Mouse (Mus musculus) MEL (cell line): ENCODE measurements around the gene Tigd2. TPM values are rescaled to one million over a fixed set of nuclear protein-coding genes. Genes with fewer than 3 reads are reported as not detected.

Source experiments
- DNase-seq: peaks from one replicate; pipeline ENCODE4 v3.0.0; 2011; ENCODE audit warnings: low read depth, low spot score
- H3K27ac ChIP-seq: 2 replicates; pipeline ENCODE4 v1.5.1; 2012; ENCODE audit warnings: low read depth, mild to moderate bottlenecking, control low read depth, low read length, moderate library complexity; ENCODE audit not compliant: control insufficient read depth
- H3K27me3 ChIP-seq, 2 experiments: fragments of 150-350 bp in 1 of 2; sonication (generic) in 1 of 2; 2 replicates each; pipeline ENCODE4 v1.6.1; 2012; ENCODE audit warnings: low read length in 2 of 2, mild to moderate bottlenecking in 2 of 2, improper control_type of control experiment in 1 of 2, moderate library complexity in 1 of 2; ENCODE audit not compliant: insufficient read depth in 2 of 2, control insufficient read depth in 1 of 2
- H3K36me3 ChIP-seq, 2 experiments: 2 replicates each; pipeline ENCODE4 v1.6.1; 2012 to 2014; ENCODE audit warnings: low read length in 2 of 2, improper control_type of control experiment in 1 of 2, inconsistent platforms in 1 of 2, mild to moderate bottlenecking in 1 of 2; ENCODE audit not compliant: insufficient read depth in 2 of 2, control insufficient read depth in 1 of 2
- H3K4me1 ChIP-seq, 2 experiments: fragments of 150-350 bp in 1 of 2; sonication (generic) in 1 of 2; 2 replicates each; pipeline ENCODE4 v1.6.1; 2012; ENCODE audit warnings: low read length in 2 of 2, improper control_type of control experiment in 1 of 2, mild to moderate bottlenecking in 1 of 2; ENCODE audit not compliant: insufficient read depth in 2 of 2, control insufficient read depth in 1 of 2
- H3K4me3 ChIP-seq, 2 experiments: fragments of 150-350 bp in 1 of 2; sonication (generic) in 1 of 2; 2 replicates each; pipeline ENCODE4 v1.5.1; 2012; ENCODE audit warnings: low read depth in 2 of 2, low read length in 2 of 2, mild to moderate bottlenecking in 2 of 2, moderate library complexity in 2 of 2, control low read depth in 1 of 2, improper control_type of control experiment in 1 of 2; ENCODE audit not compliant: control insufficient read depth in 1 of 2, insufficient read depth in 1 of 2
- H3K79me2 ChIP-seq: 2 replicates; pipeline ENCODE4 v1.6.1; 2012; ENCODE audit warnings: mild to moderate bottlenecking, low read length, moderate library complexity; ENCODE audit not compliant: control insufficient read depth, poor library complexity, insufficient read depth
- H3K9ac ChIP-seq: 2 replicates; pipeline ENCODE4 v1.6.1; 2012; ENCODE audit warnings: low read depth, mild to moderate bottlenecking, control low read depth, low read length, moderate library complexity; ENCODE audit not compliant: control insufficient read depth, poor library complexity, severe bottlenecking
- H3K9me3 ChIP-seq: fragments of 150-350 bp; sonication (generic); replicated peaks from 2 replicates; pipeline ENCODE4 v1.6.1; 2012; ENCODE audit warnings: mild to moderate bottlenecking, low read length, improper control_type of control experiment, moderate library complexity; ENCODE audit not compliant: insufficient read depth
- CHD1 ChIP-seq: IDR thresholded peaks from 2 replicates; pipeline ENCODE4 v1.6.1; 2012; ENCODE audit warnings: low read depth, mild to moderate bottlenecking, inconsistent platforms, low read length, improper control_type of control experiment
- CTCF ChIP-seq, 3 experiments: IDR thresholded peaks in 2 of 3; conservative IDR thresholded peaks in 1 of 3; 2 replicates each; pipeline ENCODE4 v1.5.1; 2011 to 2012; ENCODE audit warnings: low read length in 3 of 3, low read depth in 2 of 3, mild to moderate bottlenecking in 2 of 3, improper control_type of control experiment in 1 of 3, inconsistent platforms in 1 of 3, mixed read lengths in 1 of 3, moderate library complexity in 1 of 3; ENCODE audit not compliant: control insufficient read depth in 1 of 3, insufficient read depth in 1 of 3, poor library complexity in 1 of 3, severe bottlenecking in 1 of 3
- EP300 ChIP-seq, 2 experiments: IDR thresholded peaks; 2 replicates each; pipeline ENCODE4 v1.6.1; 2011; ENCODE audit warnings: improper control_type of control experiment in 2 of 2, low read length in 2 of 2, low read depth in 1 of 2, mild to moderate bottlenecking in 1 of 2
- ETS1 ChIP-seq: IDR thresholded peaks from 2 replicates; pipeline ENCODE4 v1.6.1; 2012; ENCODE audit warnings: low read depth, mild to moderate bottlenecking, inconsistent platforms, low read length, improper control_type of control experiment, moderate library complexity
- GATA1 ChIP-seq: IDR thresholded peaks from 2 replicates; pipeline ENCODE4 v1.6.1; 2011; ENCODE audit warnings: low read depth, low read length, improper control_type of control experiment
- HCFC1 ChIP-seq: IDR thresholded peaks from 2 replicates; pipeline ENCODE4 v1.6.1; 2012; ENCODE audit warnings: low read depth, mild to moderate bottlenecking, inconsistent platforms, low read length, improper control_type of control experiment, moderate library complexity
- JUND ChIP-seq: IDR thresholded peaks from 2 replicates; pipeline ENCODE4 v1.6.1; 2011; ENCODE audit warnings: low read depth, mild to moderate bottlenecking, improper control_type of control experiment, low read length
- MAFK ChIP-seq: IDR thresholded peaks from 2 replicates; pipeline ENCODE4 v1.6.1; 2011; ENCODE audit warnings: low read depth, mild to moderate bottlenecking, low read length, improper control_type of control experiment, borderline replicate concordance
- MAX ChIP-seq: IDR thresholded peaks from 2 replicates; pipeline ENCODE4 v1.6.1; 2011; ENCODE audit warnings: low read length, improper control_type of control experiment
- MEF2A ChIP-seq: IDR thresholded peaks from 2 replicates; pipeline ENCODE4 v1.6.1; 2014; ENCODE audit warnings: low read depth, mild to moderate bottlenecking, inconsistent platforms, low read length, improper control_type of control experiment; ENCODE audit not compliant: poor library complexity, insufficient replicate concordance, severe bottlenecking; ENCODE audit errors: extremely low read depth
- NELFE ChIP-seq: IDR thresholded peaks from 2 replicates; pipeline ENCODE4 v1.6.1; 2011; ENCODE audit warnings: low read depth, low read length, improper control_type of control experiment
- NRF1 ChIP-seq: IDR thresholded peaks from 2 replicates; pipeline ENCODE4 v1.6.1; 2014; ENCODE audit warnings: low read depth, mild to moderate bottlenecking, inconsistent platforms, low read length, improper control_type of control experiment, moderate library complexity; ENCODE audit not compliant: poor library complexity, insufficient read depth, severe bottlenecking
- POLR2A ChIP-seq, 2 experiments: IDR thresholded peaks; 2 replicates each; pipeline ENCODE4 v1.6.1; 2011 to 2012; ENCODE audit warnings: low read length in 2 of 2, mild to moderate bottlenecking in 2 of 2, control low read depth in 1 of 2, improper control_type of control experiment in 1 of 2, low read depth in 1 of 2, moderate library complexity in 1 of 2; ENCODE audit not compliant: control insufficient read depth in 1 of 2, insufficient read depth in 1 of 2, poor library complexity in 1 of 2
- POLR2AphosphoS2 ChIP-seq: IDR thresholded peaks from 2 replicates; pipeline ENCODE4 v1.6.1; 2011; ENCODE audit warnings: low read length, improper control_type of control experiment
- SMC3 ChIP-seq: IDR thresholded peaks from 2 replicates; pipeline ENCODE4 v1.6.1; 2011; ENCODE audit warnings: low read depth, low read length, improper control_type of control experiment
- TBP ChIP-seq: IDR thresholded peaks from 2 replicates; pipeline ENCODE4 v1.8.0; 2011; ENCODE audit warnings: low read depth, low read length, improper control_type of control experiment
- polyA plus RNA-seq, 2 experiments: library from polyadenylated mRNA; stranded (reverse) in 1 of 2; unstranded in 1 of 2; fragments of >175 nt in 1 of 2; fragments of >200 nt in 1 of 2; gene quantifications; 2 replicates each; pipeline versions ENCODE4 v1.2.1 to v1.2.4; 2012; ENCODE audit warnings: low replicate concordance in 2 of 2, low read depth in 1 of 2; ENCODE audit not compliant: insufficient read length in 2 of 2, insufficient read depth in 1 of 2, missing spikeins in 1 of 2
- total RNA-seq: library from RNA; depleted of rRNA; stranded (reverse); fragments of 300-350 nt; gene quantifications from 2 replicates; pipeline ENCODE4 v1.2.3, GENCODE M21; 2012

The Tigd2 gene
- total and polyA plus RNA-seq, 3 experiments = 7.2 to 64.5 (median 7.5) TPM

GRCm38 (mm10) chr6:59195849-59196635, 12.6 kb upstream of the Tigd2 start:
- Histone ChIP-seq H3K27me3 (peaks cover 0 to 5% of the 10 kb centered on the region in 2 experiments; a peak in 2 of 4 replicates), H3K9ac (no peak overlapping the region), H3K79me2 (no peaks in the 10 kb centered on the region), H3K4me1 (no peaks in the 10 kb centered on the region)
- no peak for TF ChIP-seq EP300 (IDR thresholded peaks at IDR 0.05; ENCODE audit: low read depth in 1 of 2, low read length in 2 of 2)
- no peak for TF ChIP-seq ETS1
- no peak for TF ChIP-seq TBP
- no peak for TF ChIP-seq GATA1
- TF ChIP-seq POLR2A (IDR thresholded peaks at IDR 0.05; ENCODE audit: control insufficient read depth in 1 of 2, insufficient read depth in 1 of 2, low read depth in 1 of 2, low read length in 2 of 2, poor library complexity in 1 of 2) = no peak
- TF ChIP-seq, all 39 proteins: peak for 0
- DNase-seq = no peak
- H3K36me3 ChIP-seq = no peaks in the 10 kb centered on the region
- H3K27ac ChIP-seq = no peak overlapping the region
- H3K4me3 ChIP-seq = no peak overlapping the region
- no peaks in the 10 kb centered on the region for H3K9me3 ChIP-seq

- Histone ChIP-seq H3K27ac (no peak overlapping the region), H3K36me3 (no peaks in the 10 kb centered on the region), H3K4me3 (no peak overlapping the region), H3K4me1 (no peaks in the 10 kb centered on the region), H3K27me3 (peaks cover 0 to 5% of the 10 kb centered on the region in 2 experiments; a peak in 2 of 4 replicates), H3K79me2 (no peaks in the 10 kb centered on the region), H3K9ac (no peak overlapping the region), H3K9me3 (no peaks in the 10 kb centered on the region)
- no peak for DNase-seq
- TF ChIP-seq CTCF (IDR thresholded peaks at IDR 0.05 in 2 of 3, conservative IDR thresholded peaks at IDR 0.05 in 1 of 3; ENCODE audit: control insufficient read depth in 1 of 3, insufficient read depth in 1 of 3, low read depth in 2 of 3, low read length in 3 of 3, poor library complexity in 1 of 3, severe bottlenecking in 1 of 3) = no peak
- TF ChIP-seq CHD1 = no peak
- no peak for TF ChIP-seq MAFK
- no peak for TF ChIP-seq MAX
- no peak for TF ChIP-seq NRF1
- no peak for TF ChIP-seq JUND
- TF ChIP-seq POLR2AphosphoS2 = no peak
- no peak for TF ChIP-seq MEF2A
- TF ChIP-seq HCFC1 = no peak
- TF ChIP-seq SMC3 = no peak
- TF ChIP-seq NELFE = no peak
Observed at GRCm38 (mm10) chr6:59196746-59197145, 11.9 kb upstream of the Tigd2 start.
